Mouse (Mus musculus) spleen, postnatal 36 days (tissue): Measurements from ENCODE around the gene St7.
A peak's percentile ranks its signal among the peaks of the same experiment; 100 is the strongest.

ENCODE experiments used
- DNase-seq, 2 experiments: peaks; one replicate each; pipeline ENCODE4 v3.0.0; 2022; ENCODE audit warnings: low spot score in 2 of 2, mixed read lengths in 1 of 2

St7 gene

DNA sequence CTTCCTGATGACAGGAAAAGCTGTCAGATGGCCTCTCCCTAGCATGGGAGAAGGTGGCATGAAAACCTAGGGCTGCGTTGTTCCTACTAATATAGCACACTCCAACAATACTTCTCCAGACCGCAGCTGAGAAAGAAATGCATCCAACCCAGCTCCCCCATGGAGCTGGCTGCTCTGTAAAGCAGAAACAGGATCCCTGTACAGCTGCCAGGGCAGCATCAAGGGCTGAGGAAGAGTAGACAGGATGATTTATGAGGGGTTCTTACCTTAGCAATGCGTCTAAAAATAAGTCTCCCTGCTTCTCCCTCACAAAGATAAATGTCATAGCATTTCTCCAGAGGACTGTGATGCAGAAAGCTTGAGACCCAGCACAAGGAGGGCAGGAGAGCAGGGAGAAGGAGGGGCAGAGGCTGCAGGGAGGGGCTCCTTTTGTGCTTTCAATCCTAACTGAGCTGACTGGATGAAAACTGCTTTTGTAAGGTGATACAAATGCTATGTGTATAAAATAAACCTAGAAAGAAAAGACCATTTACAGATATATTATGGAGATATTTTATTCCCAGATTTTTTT is 124.2 kb downstream of the St7 start:
- no peak for DNase-seq

- no peak for DNase-seq
Measured at GRCm38 (mm10) chr6:17823614-17824013, 130.9 kb downstream of the St7 start.

DNA sequence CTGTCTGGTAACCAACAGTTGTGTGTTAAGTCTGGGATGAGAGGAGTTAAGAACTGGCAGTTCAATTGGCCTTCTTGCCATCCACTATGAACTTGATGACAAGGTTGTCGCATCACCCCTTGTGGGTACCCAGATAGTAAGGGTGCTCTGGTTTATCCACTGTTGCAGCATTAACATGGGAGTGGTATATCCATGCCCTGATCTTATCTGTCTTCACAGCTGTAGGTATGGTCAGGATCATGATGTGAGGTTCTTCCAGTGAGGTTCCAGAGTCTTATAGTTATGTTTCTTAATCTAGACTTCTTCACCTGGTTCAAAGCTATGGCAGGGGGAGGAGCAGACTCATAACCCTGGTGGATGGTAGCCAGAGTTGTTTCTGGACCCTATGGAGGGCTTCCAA is 132.0 kb downstream of the St7 start:
- no peak for DNase-seq

DNA sequence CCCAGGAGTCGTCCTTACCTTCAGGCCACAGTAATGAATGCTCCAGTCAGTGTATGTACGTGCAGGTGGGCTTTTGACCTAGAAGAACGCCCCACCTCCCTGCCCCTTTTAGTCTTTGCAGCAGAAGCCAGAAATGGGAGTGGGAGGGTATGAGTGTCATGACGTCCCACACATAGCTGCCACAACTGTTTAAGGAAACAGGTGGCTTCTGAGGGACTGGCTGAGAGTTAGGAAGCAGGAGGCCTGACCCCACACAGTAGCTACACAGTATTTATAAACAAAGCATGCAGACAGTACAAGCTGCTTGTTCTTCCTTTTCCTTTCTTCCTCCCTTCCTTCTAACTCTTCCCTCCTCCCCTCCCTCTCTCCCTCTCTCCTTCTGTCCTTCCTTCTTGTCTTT is 135.6 kb downstream of the St7 start:
- DNase-seq, result no peak

- DNase-seq, result no peak
Measured at GRCm38 (mm10) chr6:17829981-17830380, 137.2 kb downstream of the St7 start.

- DNase-seq, result peak; percentile 48 to 67
Measured at GRCm38 (mm10) chr6:17834493-17834892, 141.8 kb downstream of the St7 start.

GRCm38 (mm10) chr6:17835693-17836092 is 143.0 kb downstream of the St7 start:
- no peak for DNase-seq

DNA sequence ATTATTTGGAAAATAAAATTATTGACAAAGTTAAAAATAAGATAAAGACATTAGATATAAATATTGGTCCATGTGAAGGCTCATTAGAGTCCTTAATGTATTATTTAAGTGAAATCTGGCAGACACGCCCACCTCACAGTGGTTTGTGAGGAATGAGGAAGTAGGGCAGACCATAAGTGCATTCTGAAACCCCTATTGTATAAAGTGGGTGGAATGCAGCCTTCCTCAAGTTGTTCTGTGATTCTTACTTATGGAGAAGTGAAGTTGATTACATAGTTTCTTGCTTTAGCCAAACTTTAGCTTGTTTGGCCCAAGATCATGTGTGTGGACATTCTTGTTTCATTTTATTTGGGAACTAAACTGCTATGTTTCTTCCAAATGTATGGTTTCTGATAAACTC is 144.9 kb downstream of the St7 start:
- peak; percentile 8 to 32 for DNase-seq

GRCm38 (mm10) chr6:17840431-17840830 is 147.7 kb downstream of the St7 start:
- DNase-seq, result no peak

DNA sequence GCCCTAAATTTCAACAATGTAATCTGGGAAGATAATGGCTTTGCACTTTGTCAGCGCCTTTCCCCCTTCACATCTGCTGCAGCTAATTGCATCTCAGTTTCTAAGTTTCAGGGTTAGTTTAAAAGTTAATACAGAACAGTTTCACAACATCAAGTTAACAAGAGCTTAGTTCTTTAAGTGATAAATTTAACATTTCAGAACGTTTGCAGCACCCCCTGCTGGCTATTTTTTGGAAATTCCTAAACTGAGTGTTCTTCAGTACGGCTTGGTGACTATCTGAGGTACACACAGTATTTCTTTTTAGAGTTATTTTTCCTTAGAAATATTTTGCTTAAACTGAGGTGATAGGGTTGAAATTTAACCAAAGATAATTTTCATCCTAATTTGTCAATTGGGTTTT is 150.0 kb downstream of the St7 start:
- peak; percentile 25 to 41 for DNase-seq

- DNase-seq, result no peak
Measured at GRCm38 (mm10) chr6:17851316-17851715, 158.6 kb downstream of the St7 start.

DNA sequence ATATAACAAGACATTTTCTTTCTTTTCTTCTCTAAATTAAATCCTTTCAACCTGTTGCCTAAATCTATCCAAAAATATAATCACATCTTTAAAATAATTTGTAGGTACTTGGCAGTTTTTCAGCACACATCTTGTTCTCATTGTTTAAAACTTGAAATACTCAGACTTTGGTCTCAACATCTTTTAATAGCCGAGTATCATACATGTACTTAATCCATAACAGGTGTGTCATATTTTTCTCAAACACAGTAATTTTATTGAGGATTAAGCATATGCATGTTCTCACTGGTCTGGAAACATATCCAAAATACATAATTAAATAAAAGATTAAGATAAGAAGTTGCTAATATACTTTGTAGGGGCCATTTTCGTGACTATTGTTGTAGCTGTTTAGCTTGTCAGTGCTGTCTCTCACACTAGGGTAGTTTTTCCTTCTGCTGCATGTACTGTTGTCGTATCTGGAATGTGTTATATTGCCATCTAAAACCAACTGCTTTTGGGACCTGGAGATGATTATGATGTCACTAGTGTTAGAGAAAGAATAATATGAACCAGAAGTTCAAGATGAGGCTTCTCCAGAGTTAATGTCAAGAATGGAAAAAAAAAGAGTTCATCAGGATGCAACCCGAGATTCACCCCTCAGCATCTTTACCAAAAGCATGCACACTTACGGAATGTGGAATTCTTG is 161.0 kb downstream of the St7 start:
- DNase-seq, result no peak

- no peak for DNase-seq
Measured at GRCm38 (mm10) chr6:17855616-17856015, 162.9 kb downstream of the St7 start.

DNA sequence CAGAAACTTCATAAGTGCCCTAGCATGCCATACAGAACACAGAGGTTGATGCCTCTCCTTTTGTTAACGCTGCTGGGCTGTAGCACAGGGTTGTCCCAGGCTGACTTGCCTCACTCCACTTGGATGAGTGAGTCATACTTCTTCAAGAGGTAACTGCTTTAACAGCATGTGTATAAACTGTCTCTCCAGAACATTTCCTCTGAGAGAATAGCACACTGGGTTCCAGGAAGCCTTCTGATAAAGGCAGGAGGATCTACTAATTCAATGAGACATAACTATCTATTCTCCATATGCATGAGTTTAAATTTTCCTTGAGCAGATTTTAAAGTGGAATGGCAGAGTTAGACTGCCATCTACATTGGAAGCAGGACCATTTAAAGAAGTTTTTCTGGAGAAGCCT is 166.8 kb downstream of the St7 start:
- no peak for DNase-seq

DNA sequence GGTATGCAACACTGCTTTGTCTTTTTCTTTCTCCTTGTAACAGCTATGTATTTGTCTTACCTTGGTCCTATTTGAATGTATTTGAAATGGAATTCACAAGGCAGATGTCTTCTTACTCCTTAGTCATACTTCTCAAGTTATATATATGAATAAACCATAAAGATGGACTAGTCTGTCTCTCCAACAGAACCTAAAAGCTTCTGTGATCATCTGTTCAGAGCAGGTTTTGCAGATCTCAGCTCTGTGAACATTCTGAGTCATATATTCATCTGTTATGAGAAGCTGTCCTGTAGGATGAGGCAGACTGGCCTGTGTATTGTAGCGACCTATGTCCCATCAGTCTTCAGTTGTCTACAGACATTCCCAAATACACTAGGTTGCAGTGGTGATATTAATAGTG is 167.7 kb downstream of the St7 start:
- no peak for DNase-seq

- no peak for DNase-seq
Measured at GRCm38 (mm10) chr6:17867796-17868195, 175.1 kb downstream of the St7 start.

DNA sequence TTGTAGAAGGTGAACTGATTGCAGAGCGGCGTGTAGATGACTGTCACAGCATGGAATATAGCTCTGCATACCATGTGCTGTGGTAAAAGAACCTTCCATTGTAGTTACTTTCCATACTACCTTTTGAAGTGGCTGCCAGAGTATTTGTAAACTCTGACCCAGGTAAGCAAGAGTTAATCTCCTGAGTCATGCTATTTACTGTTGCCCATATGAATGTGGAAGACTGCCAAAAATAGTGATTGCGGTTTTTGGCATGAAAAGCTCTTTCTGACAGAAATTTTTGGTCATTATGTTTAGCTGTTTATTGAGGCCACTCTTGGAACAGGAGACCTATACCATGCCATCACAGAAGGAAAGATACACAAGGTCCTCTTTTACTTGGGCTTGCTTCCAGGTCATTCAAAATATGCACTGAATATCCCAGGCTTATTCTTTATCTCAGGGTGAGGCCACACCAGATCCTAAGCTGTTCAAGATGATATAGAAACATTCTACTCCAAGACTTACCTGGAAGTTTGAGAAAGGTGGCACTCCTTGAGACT is 179.2 kb downstream of the St7 start:
- DNase-seq, result no peak

- no peak for DNase-seq
Measured at GRCm38 (mm10) chr6:17875606-17876005, 182.9 kb downstream of the St7 start.

- DNase-seq, result no peak
Measured at GRCm38 (mm10) chr6:17876023-17876613, 183.4 kb downstream of the St7 start.

- no peak for DNase-seq
Measured at GRCm38 (mm10) chr6:17876670-17877179, 184.0 kb downstream of the St7 start.

GRCm38 (mm10) chr6:17882943-17883342 is 190.2 kb downstream of the St7 start:
- no peak for DNase-seq

- no peak for DNase-seq
Measured at GRCm38 (mm10) chr6:17887765-17888164, 195.0 kb downstream of the St7 start.

DNA sequence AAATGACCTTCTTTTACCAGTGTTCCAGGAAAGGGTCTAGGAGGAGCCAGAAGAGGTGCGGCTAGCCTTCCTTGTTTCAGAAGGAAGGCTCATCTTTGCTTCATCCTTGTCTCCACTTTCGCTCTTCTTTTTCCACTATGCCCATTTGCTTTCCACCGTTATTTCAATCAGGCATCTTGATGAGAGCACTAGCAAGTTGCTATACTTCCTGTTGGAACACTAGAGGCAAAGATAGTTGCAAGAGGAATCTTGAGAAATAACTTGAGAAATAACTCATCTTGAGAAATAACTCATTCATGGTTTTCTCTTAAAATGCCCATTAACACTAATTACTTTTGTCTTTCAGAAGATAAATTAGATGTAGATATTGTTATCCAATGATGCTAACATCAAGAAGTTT is 202.8 kb downstream of the St7 start:
- no peak for DNase-seq
